Mouse (Mus musculus): ENCODE results near the gene Serpinb3d. TPM values are rescaled to one million over a fixed set of nuclear protein-coding genes. Genes with fewer than 3 reads are reported as not detected.
"Not testable (repeated sequence)": the region's sequence is repeated elsewhere in the genome, so short reads cannot be mapped to it uniquely, and the experiment has no call there.

Serpinb3d gene
- total RNA-seq (2021), result not detected
- long read RNA-seq, experiment 1, result 0 reads
- long read RNA-seq, experiment 2, result 0 reads

GRCm38 (mm10) chr1:107083406-107083805 is at the start of gene Serpinb3d:
Serpinb3d (minus strand) TSS chr1:107083506.
- no peak for DNase-seq

GRCm38 (mm10) chr1:107127453-107127852 is 44.1 kb upstream of the Serpinb3d start:
- not testable (repeated sequence) for DNase-seq

GRCm38 (mm10) chr1:107098417-107098816 is 15.1 kb upstream of the Serpinb3d start:
- no peak for DNase-seq

- no peak for DNase-seq
Measured at GRCm38 (mm10) chr1:107052203-107052602, 31.1 kb downstream of the Serpinb3d start, which contains the start of gene Serpinb3a. Serpinb3a (minus strand) TSS chr1:107052303.

GRCm38 (mm10) chr1:107034236-107034635 is 49.1 kb downstream of the Serpinb3d start:
- not testable (repeated sequence) for DNase-seq

Other genes with a start within 250 kb of the Serpinb3d start
- gene Serpinb5, start 222.3 kb downstream of the Serpinb3d start, total RNA-seq (2021), result not detected
- under 1 TPM; 0.33 to 0.65 TPM for gene Serpinb12, start 149.1 kb downstream of the Serpinb3d start, total RNA-seq (2021)
- gene Serpinb13, start 102.5 kb downstream of the Serpinb3d start, total RNA-seq (2021), result not detected
- gene Serpinb3a, start 31.2 kb downstream of the Serpinb3d start, total RNA-seq (2021), result not detected
- not detected for gene Serpinb3b, start 194.9 kb upstream of the Serpinb3d start, total RNA-seq (2021)
- not detected for gene Serpinb3c, start 194.9 kb upstream of the Serpinb3d start, total RNA-seq (2021)